Mouse (Mus musculus) thymus, adult 2 months (tissue): ENCODE measurements around the gene Plcb1.

ENCODE experiments used
- CTCF ChIP-seq: fragments of 200-500 bp; IDR thresholded peaks from 2 replicates; pipeline ENCODE4 v1.5.1; 2012; ENCODE audit warnings: mild to moderate bottlenecking, control low read depth, low read length, moderate library complexity, borderline replicate concordance; ENCODE audit not compliant: control insufficient read depth, poor library complexity, insufficient read depth; ENCODE audit errors: extremely low read depth
- POLR2A ChIP-seq: fragments of 200-500 bp; IDR thresholded peaks from 2 replicates; pipeline ENCODE4 v1.6.1; 2012; ENCODE audit warnings: mild to moderate bottlenecking, low read length, control low read depth, moderate library complexity; ENCODE audit not compliant: control insufficient read depth, poor library complexity, insufficient read depth; ENCODE audit errors: extremely low read depth

DNA sequence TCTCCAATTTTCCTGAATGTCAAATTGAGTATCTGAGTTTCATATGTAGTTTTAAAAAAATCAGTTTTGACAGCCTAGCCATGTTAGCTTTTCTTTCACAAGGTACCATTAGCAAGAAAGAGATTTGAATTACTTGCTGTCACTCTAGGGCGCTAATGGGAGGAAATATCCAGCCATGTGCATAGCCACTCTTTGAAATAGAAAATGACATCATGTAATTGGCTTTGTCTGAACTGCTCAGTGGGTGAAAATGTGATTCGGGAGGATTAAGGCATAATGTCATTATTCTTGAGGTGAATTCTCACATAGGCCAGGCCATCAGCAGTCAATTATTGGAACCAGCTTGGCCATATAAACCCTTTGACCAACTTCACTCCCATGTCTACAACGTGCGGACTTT, 285.5 kb downstream of the Plcb1 start:
- TF ChIP-seq CTCF (no peak), POLR2A (no peak)
